Mouse (Mus musculus) stomach, postnatal 0 days (tissue): Measurements from ENCODE around the gene Sstr4.

Experiments
- CTCF ChIP-seq: IDR thresholded peaks from 2 replicates; pipeline ENCODE4 v1.5.1; 2016; ENCODE audit warnings: antibody characterized with exemption, low read depth, mild to moderate bottlenecking, moderate library complexity
- EP300 ChIP-seq: optimal IDR thresholded peaks from 2 replicates; pipeline ENCODE3; 2016; ENCODE audit warnings: antibody characterized with exemption

DNA sequence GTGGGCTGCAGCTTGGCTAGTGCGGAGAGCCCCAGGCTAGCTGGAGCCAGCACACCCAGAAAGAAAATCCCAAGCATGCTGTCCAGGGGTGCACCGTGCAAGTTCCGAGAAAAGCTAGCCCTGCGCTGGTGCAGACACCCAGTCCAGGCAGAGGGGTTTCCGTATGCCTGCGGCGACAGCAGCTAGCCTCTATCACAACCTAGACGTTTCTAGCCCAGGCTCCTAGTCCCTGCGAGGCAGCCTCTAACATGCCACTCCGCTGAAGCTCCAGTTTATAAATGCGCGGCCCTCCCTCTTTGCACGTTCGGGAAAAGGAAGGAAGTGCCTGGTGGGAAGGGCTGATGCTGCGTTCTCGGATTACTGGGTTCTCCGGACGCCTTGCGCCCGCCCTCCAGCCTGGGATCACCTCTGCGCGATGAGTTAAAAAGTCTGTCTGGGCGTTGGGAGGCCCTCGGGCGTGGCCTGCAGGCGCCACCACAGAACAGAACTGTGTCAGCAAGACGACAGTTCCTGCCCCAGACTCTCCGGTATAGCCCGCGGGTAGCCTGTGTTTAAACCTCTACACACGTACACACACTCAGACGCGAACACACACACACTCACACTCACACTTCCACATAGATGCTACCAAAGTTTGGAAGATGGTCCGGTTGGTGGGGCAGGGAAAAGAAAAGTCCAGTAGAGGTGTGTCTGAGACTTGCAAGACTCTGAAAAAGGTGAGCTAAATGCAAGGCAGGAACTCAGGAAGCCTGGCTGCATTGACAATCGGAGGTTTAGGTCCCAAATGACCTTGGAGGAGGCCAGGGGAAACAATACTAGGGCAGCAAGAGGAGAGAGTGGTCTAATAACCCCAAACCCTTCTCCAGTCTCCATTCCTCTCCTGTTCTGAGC, 13.0 kb downstream of the Sstr4 start, which contains the start of gene Thbd:
- TF ChIP-seq CTCF, result no peak
- no peak for TF ChIP-seq EP300
